Mouse (Mus musculus): Measurements from ENCODE around the gene Prdm16. TPM values are rescaled to one million over a fixed set of nuclear protein-coding genes. Genes with fewer than 3 reads are reported as not detected.

Prdm16 gene
- total RNA-seq, 1 experiment = 3.1 TPM

- TF ChIP-seq HCFC1 (IDR thresholded peaks at IDR 0.05; ENCODE audit: borderline replicate concordance, insufficient read depth, low read length) (no peak), ZC3H11A (IDR thresholded peaks at IDR 0.05; ENCODE audit: borderline replicate concordance, low read depth, low read length) (no peak), ZNF384 (IDR thresholded peaks at IDR 0.05; ENCODE audit: low read depth, low read length) (no peak), MAFK (IDR thresholded peaks at IDR 0.05; ENCODE audit: insufficient read depth, low read depth, low read length) (no peak), CHD2 (IDR thresholded peaks at IDR 0.05; ENCODE audit: low read depth, low read length) (no peak)
Observed at GRCm38 (mm10) chr4:154358370-154358769, 278.3 kb downstream of the Prdm16 start.

DNA sequence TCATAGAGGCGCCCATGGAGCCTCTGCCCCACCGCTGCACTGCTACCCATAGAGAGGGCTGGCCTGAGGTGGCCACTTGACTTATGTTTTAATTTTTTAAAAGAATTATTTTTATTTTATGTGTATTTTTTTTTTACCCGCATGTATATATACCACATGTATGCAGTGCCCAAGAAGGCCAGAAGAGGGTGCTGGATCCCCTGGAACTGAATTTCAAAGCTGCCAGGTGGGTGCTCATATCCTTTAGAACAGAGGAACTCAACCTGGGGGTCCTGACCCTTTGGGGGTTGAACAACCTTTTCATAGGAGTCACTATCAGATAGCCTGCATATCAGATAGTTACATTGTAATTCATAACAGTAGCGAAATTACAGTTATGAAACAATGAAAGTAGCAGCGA lies 281.3 kb downstream of the Prdm16 start:
- H3K36me3 ChIP-seq (ENCODE audit: control insufficient read depth, insufficient read depth, low read length, poor library complexity, severe bottlenecking) = no peaks in the 10 kb centered on the region

More at GRCm38 (mm10) chr4:154358370-154358769, 278.3 kb downstream of the Prdm16 start:
- no peak for DNase-seq (ENCODE audit: low read depth, low spot score)
- Histone ChIP-seq H3K36me3 (ENCODE audit: control insufficient read depth, insufficient read depth, low read length, poor library complexity, severe bottlenecking) (no peaks in the 10 kb centered on the region), H3K9ac (ENCODE audit: insufficient read depth, low read depth, low read length, poor library complexity, severe bottlenecking) (no peak overlapping the region), H3K27ac (ENCODE audit: insufficient read depth, low read depth, low read length, poor library complexity, severe bottlenecking) (no peak overlapping the region), H3K4me1 (ENCODE audit: control insufficient read depth in 2 of 2, insufficient read depth in 2 of 2, low read length in 2 of 2, poor library complexity in 1 of 2) (peaks cover 10 to 28% of the 10 kb centered on the region in 2 experiments; a peak in 3 of 4 replicates), H3K4me3 (ENCODE audit: insufficient read depth in 1 of 2, low read depth in 1 of 2, low read length in 2 of 2, poor library complexity in 1 of 2, severe bottlenecking in 1 of 2) (no peak overlapping the region), H3K9me3 (ENCODE audit: control insufficient read depth, insufficient read depth, low read depth, low read length) (no peaks in the 10 kb centered on the region)
- in situ Hi-C loops (cut with MboI; ENCODE audit: low sequenced_read_pairs in 2 of 2, unreplicated experiment in 2 of 2) = no loop called here

DNA sequence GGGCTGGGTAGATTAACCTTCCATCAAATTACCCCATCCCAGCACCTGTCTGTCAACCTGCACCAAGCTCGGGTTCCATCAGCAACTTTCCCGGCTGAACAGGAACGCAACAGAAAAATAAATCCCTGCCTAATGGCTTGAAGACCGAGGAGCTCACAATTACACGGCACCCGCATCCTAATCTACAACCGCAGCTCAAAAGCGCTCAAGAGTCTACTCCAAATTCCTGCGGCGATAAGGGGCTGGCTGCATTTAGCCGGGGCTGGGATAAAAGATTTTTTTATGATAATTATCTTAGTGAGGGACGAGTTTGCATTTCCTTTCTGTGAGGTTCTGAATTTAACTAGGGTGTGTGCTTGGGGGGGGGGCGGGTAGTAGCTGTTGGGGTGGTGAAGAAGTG lies 284.4 kb downstream of the Prdm16 start:
- in situ Hi-C loops (cut with MboI; ENCODE audit: low sequenced_read_pairs in 2 of 2, unreplicated experiment in 2 of 2) = no loop called here
- H3K9me3 ChIP-seq (ENCODE audit: control insufficient read depth, insufficient read depth, low read depth, low read length) = no peaks in the 10 kb centered on the region
- H3K27ac ChIP-seq (ENCODE audit: insufficient read depth, low read depth, low read length, poor library complexity, severe bottlenecking) = no peak overlapping the region
- TF ChIP-seq ZC3H11A (IDR thresholded peaks at IDR 0.05; ENCODE audit: borderline replicate concordance, low read depth, low read length) (no peak), ZNF384 (IDR thresholded peaks at IDR 0.05; ENCODE audit: low read depth, low read length) (no peak), MAFK (IDR thresholded peaks at IDR 0.05; ENCODE audit: insufficient read depth, low read depth, low read length) (no peak), HCFC1 (IDR thresholded peaks at IDR 0.05; ENCODE audit: borderline replicate concordance, insufficient read depth, low read length) (no peak), CHD2 (IDR thresholded peaks at IDR 0.05; ENCODE audit: low read depth, low read length) (no peak)
- peaks cover 2 to 6% of the 10 kb centered on the region in 2 experiments; a peak in 2 of 4 replicates for H3K4me1 ChIP-seq (ENCODE audit: control insufficient read depth in 2 of 2, insufficient read depth in 2 of 2, low read length in 2 of 2, poor library complexity in 1 of 2)
- H3K9ac ChIP-seq (ENCODE audit: insufficient read depth, low read depth, low read length, poor library complexity, severe bottlenecking) = no peak overlapping the region
- no peak for DNase-seq (ENCODE audit: low read depth, low spot score)
- no peaks in the 10 kb centered on the region for H3K36me3 ChIP-seq (ENCODE audit: control insufficient read depth, insufficient read depth, low read length, poor library complexity, severe bottlenecking)
- no peak overlapping the region for H3K4me3 ChIP-seq (ENCODE audit: insufficient read depth in 1 of 2, low read depth in 1 of 2, low read length in 2 of 2, poor library complexity in 1 of 2, severe bottlenecking in 1 of 2)

More for the DNA sequence above, 281.3 kb downstream of the Prdm16 start:
- in situ Hi-C loops (cut with MboI; ENCODE audit: low sequenced_read_pairs in 2 of 2, unreplicated experiment in 2 of 2) = no loop called here
- Histone ChIP-seq H3K4me3 (ENCODE audit: insufficient read depth in 1 of 2, low read depth in 1 of 2, low read length in 2 of 2, poor library complexity in 1 of 2, severe bottlenecking in 1 of 2) (no peak overlapping the region), H3K4me1 (ENCODE audit: control insufficient read depth in 2 of 2, insufficient read depth in 2 of 2, low read length in 2 of 2, poor library complexity in 1 of 2) (peaks cover 6 to 21% of the 10 kb centered on the region in 2 experiments; a peak in 3 of 4 replicates), H3K9ac (ENCODE audit: insufficient read depth, low read depth, low read length, poor library complexity, severe bottlenecking) (no peak overlapping the region), H3K27ac (ENCODE audit: insufficient read depth, low read depth, low read length, poor library complexity, severe bottlenecking) (no peak overlapping the region), H3K9me3 (ENCODE audit: control insufficient read depth, insufficient read depth, low read depth, low read length) (no peaks in the 10 kb centered on the region)
- TF ChIP-seq ZC3H11A (IDR thresholded peaks at IDR 0.05; ENCODE audit: borderline replicate concordance, low read depth, low read length) (peak; percentile 10; the same call in 1 of the 2 replicates), ZNF384 (IDR thresholded peaks at IDR 0.05; ENCODE audit: low read depth, low read length) (no peak), MAFK (IDR thresholded peaks at IDR 0.05; ENCODE audit: insufficient read depth, low read depth, low read length) (no peak)
- DNase-seq (ENCODE audit: low read depth, low spot score) = no peak

- Histone ChIP-seq H3K9me3 (ENCODE audit: control insufficient read depth, insufficient read depth, low read depth, low read length) (no peaks in the 10 kb centered on the region), H3K4me1 (ENCODE audit: control insufficient read depth in 2 of 2, insufficient read depth in 2 of 2, low read length in 2 of 2, poor library complexity in 1 of 2) (peaks cover 2 to 6% of the 10 kb centered on the region in 2 experiments; a peak in 2 of 4 replicates), H3K36me3 (ENCODE audit: control insufficient read depth, insufficient read depth, low read length, poor library complexity, severe bottlenecking) (no peaks in the 10 kb centered on the region), H3K9ac (ENCODE audit: insufficient read depth, low read depth, low read length, poor library complexity, severe bottlenecking) (no peak overlapping the region), H3K4me3 (ENCODE audit: insufficient read depth in 1 of 2, low read depth in 1 of 2, low read length in 2 of 2, poor library complexity in 1 of 2, severe bottlenecking in 1 of 2) (no peak overlapping the region), H3K27ac (ENCODE audit: insufficient read depth, low read depth, low read length, poor library complexity, severe bottlenecking) (no peak overlapping the region)
- no peak for DNase-seq (ENCODE audit: low read depth, low spot score)
- in situ Hi-C loops (cut with MboI; ENCODE audit: low sequenced_read_pairs in 2 of 2, unreplicated experiment in 2 of 2) = no loop called here
- TF ChIP-seq CHD2 (IDR thresholded peaks at IDR 0.05; ENCODE audit: low read depth, low read length) (no peak), ZNF384 (IDR thresholded peaks at IDR 0.05; ENCODE audit: low read depth, low read length) (no peak), ZC3H11A (IDR thresholded peaks at IDR 0.05; ENCODE audit: borderline replicate concordance, low read depth, low read length) (no peak), HCFC1 (IDR thresholded peaks at IDR 0.05; ENCODE audit: borderline replicate concordance, insufficient read depth, low read length) (no peak), MAFK (IDR thresholded peaks at IDR 0.05; ENCODE audit: insufficient read depth, low read depth, low read length) (no peak)
Observed at GRCm38 (mm10) chr4:154348197-154348786, 288.4 kb downstream of the Prdm16 start.
